Mouse (Mus musculus) bone marrow, adult 2 months (tissue): ENCODE data around the gene Pigk.

Experiments used
- CTCF ChIP-seq: fragments of 200-500 bp; IDR thresholded peaks from 2 replicates; pipeline ENCODE4 v1.5.1; 2011; ENCODE audit warnings: low read length, control low read depth; ENCODE audit not compliant: control insufficient read depth, insufficient read depth
- POLR2A ChIP-seq: fragments of 200-500 bp; IDR thresholded peaks from 2 replicates; pipeline ENCODE4 v1.6.1; 2011; ENCODE audit warnings: low read depth, mild to moderate bottlenecking, control low read depth, low read length, borderline replicate concordance; ENCODE audit not compliant: control insufficient read depth

DNA sequence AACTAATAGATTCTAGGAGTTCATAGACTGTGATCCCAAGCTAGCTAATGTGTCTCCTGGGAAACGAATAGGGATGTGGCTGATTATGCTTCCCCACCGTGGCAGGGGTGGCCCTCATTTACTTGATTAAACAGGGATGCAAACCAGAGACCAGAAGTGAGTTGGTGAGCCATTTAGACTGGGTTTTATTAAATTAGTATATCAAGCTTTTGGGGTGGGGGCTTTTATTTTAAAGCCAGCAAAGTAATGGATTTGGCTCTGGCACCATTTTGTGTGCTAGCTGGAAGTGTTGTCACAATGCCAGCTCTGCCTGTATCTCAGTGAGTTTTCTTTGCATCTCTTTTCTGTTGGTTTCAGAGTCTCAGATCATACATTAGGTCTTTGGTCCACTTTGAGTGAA lies 43.0 kb downstream of the Pigk start:
- TF ChIP-seq CTCF (no peak), POLR2A (no peak)
